Mouse (Mus musculus) embryonic facial prominence, embryonic 14.5 days (tissue): Measurements from ENCODE around the gene Pam. TPM values are rescaled to one million over a fixed set of nuclear protein-coding genes. Genes with fewer than 3 reads are reported as not detected.
A peak's percentile ranks its signal among the peaks of the same experiment; 100 is the strongest.

Experiments used
- ATAC-seq: fragments of 200-750 bp; cut with Nextera tagmentation; 2 replicates; pipeline ENCODE4 v1.8.0; 2017; ENCODE audit warnings: low read depth, moderate number of reproducible peaks, moderate TSS enrichment
- DNase-seq: peaks from one replicate; pipeline ENCODE4 v3.0.0-alpha.2; 2015; ENCODE audit warnings: low spot score
- H3K27ac ChIP-seq: fragments of 300-500 bp; sonication (generic); replicated peaks from 2 replicates; pipeline ENCODE4 v1.5.1; 2014; ENCODE audit warnings: low read depth, mild to moderate bottlenecking, low read length, moderate library complexity
- H3K27me3 ChIP-seq: fragments of 300-500 bp; sonication (generic); replicated peaks from 2 replicates; pipeline ENCODE4 v1.6.1; 2014; ENCODE audit warnings: low read length; ENCODE audit not compliant: control insufficient read depth, insufficient read depth
- H3K36me3 ChIP-seq: fragments of 300-500 bp; sonication (generic); 2 replicates; pipeline ENCODE4 v1.6.1; 2014; ENCODE audit warnings: low read length, mixed read lengths; ENCODE audit not compliant: control insufficient read depth, insufficient read depth
- H3K4me1 ChIP-seq: fragments of 300-500 bp; sonication (generic); 2 replicates; pipeline ENCODE4 v1.6.1; 2014; ENCODE audit warnings: antibody characterized with exemption, low read length; ENCODE audit not compliant: control insufficient read depth, insufficient read depth
- H3K4me2 ChIP-seq: fragments of 300-500 bp; sonication (generic); 2 replicates; pipeline ENCODE4 v1.6.1; 2014; ENCODE audit warnings: low read depth, mild to moderate bottlenecking, low read length, moderate library complexity, mixed read lengths
- H3K4me3 ChIP-seq: fragments of 300-500 bp; sonication (generic); 2 replicates; pipeline ENCODE4 v1.5.1; 2014; ENCODE audit warnings: low read depth, mild to moderate bottlenecking, low read length
- H3K9ac ChIP-seq: fragments of 300-500 bp; sonication (generic); 2 replicates; pipeline ENCODE4 v1.6.1; 2014; ENCODE audit warnings: low read depth, mild to moderate bottlenecking, low read length, moderate library complexity, mixed read lengths
- H3K9me3 ChIP-seq: fragments of 300-500 bp; sonication (generic); 2 replicates; pipeline ENCODE4 v1.6.1; 2016; ENCODE audit warnings: low read length; ENCODE audit not compliant: control insufficient read depth
- WGBS: fragments of 180-500 bp; shearing (Covaris S2); extraction: QIAGEN DNeasy Blood & Tissue Kit; methylation state at CpG from one replicate; pipeline ENCODE4 v1.1.7; 2014; 5-methylcytosine and 5-hydroxymethylcytosine counted together
- polyA plus RNA-seq: library from polyadenylated mRNA; unstranded; fragments of >200 nt; fragmentation: Nextera tagmentation; extraction: Ambion mirVana; gene quantifications from 2 replicates; pipeline ENCODE4 v1.2.1, GENCODE M21; 2014

Gene Pam
- polyA plus RNA-seq, 1 experiment from 2014 or later = 50.1 TPM

DNA sequence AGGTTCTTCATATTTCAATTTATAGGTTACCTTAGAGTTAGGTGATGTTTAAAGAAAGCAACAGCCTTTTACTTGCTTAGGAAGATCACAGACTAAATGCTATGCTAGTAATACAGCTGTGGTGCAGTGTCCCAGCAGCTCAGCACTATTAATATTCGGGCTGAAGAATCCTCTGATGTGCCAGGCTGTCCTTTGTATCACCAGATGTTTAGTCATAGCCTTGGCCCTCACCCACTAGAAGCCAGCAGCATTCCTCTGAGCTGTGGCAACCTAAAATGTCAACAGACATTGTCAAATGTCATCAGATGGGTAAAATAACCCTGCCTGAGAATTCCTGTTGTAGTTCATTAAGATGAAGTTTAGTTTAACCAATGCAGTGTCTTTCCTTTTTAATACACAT lies 112.3 kb downstream of the Pam start:
- Histone ChIP-seq H3K4me1 (no peaks in the 10 kb centered on the region), H3K4me3 (no peak overlapping the region), H3K27me3 (no peaks in the 10 kb centered on the region), H3K9me3 (no peaks in the 10 kb centered on the region), H3K4me2 (no peak overlapping the region), H3K36me3 (no peaks in the 10 kb centered on the region), H3K27ac (no peak overlapping the region), H3K9ac (no peak overlapping the region)
- DNase-seq (no peak), ATAC-seq (no peak)
- WGBS = 67% methylated on average over 1 of the region's 1 CpGs

DNA sequence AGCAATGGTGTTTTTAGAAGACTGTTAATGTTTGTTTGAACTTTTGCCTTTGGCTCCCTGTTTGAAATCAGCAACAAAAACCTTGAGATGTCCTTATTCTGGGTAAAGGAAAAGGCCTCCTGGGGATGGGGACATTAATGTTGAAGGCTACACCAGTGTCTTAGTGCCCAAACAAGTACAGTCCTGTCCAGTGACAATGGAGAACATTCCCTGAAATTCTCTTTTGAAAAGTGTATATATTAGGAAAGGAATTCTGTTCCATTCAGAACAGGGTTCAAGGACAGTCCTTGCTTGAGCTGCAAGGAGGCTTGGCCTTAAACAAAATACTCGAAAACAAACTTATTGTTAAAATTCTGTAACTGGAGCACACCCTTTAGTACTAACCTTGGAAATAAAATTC lies 116.0 kb downstream of the Pam start:
- Histone ChIP-seq H3K9ac (no peak overlapping the region), H3K9me3 (no peaks in the 10 kb centered on the region), H3K4me3 (no peak overlapping the region), H3K4me1 (no peaks in the 10 kb centered on the region), H3K27ac (no peak overlapping the region), H3K27me3 (no peaks in the 10 kb centered on the region), H3K36me3 (no peaks in the 10 kb centered on the region), H3K4me2 (no peak overlapping the region)
- WGBS = 83% methylated on average over 1 of the region's 1 CpGs
- DNase-seq (no peak), ATAC-seq (no peak)

DNA sequence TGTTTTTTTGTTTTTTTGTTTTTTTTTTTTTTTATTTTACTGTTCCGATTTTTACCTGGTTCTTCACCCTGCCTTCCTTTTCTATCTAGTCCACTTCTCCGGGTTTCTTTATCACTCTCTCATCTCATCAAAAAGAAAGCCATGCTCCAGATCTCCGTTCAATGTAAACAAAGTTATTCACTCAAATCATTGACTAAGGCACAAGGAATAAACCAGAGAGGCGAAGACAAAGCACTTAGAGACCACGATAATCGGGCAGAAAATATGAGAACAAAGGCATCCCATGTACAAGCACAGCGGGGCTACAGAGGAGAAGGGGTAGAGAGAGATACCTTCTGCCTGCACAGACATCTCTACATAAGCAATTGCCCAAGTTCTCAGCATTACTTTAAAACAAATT lies 117.9 kb downstream of the Pam start:
- H3K9ac ChIP-seq = peak overlapping the region; percentile 85
- ATAC-seq (no peak), DNase-seq (no peak)
- H3K4me1 ChIP-seq = no peaks in the 10 kb centered on the region
- peak overlapping the region; percentile 73 for H3K4me3 ChIP-seq
- peak overlapping the region; percentile 74 for H3K4me2 ChIP-seq
- WGBS = 26% methylated on average over 7 of the region's 7 CpGs
- H3K27me3 ChIP-seq = no peaks in the 10 kb centered on the region
- H3K36me3 ChIP-seq = no peaks in the 10 kb centered on the region
- H3K27ac ChIP-seq = no peak overlapping the region; the same call in 1 of the 2 replicates
- H3K9me3 ChIP-seq = no peaks in the 10 kb centered on the region

DNA sequence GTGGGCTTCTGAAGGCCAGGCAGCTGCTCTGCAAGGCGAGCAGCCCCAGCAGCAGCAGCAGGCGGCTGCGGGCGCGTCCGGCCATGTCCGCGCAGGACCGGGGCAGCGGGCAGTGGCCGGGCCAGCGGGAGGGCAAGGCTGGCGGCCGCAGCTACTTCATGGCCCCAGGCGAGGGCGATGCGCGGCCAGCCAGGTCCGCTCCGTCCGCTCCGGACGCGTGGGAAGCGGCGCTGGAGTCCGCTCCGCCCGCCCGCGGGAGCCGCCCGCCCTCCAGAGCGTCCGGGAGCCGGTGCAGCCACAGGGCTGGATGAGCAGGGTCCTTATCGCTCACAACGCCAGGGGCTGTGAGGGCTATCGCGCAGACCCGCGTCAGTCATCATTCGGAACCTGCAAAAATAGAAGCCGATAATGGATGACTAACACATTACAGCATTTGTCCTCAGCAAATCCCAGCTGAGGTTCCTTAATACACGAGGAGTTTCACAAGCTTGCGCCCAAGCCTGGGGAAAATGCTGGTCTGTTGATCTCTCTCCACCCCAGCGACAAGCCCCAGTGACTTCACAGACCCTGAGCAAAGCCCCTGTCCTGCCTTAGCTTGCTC lies 118.5 kb downstream of the Pam start:
- ATAC-seq (peak; percentile 93), DNase-seq (peak; percentile 89)
- no peaks in the 10 kb centered on the region for H3K36me3 ChIP-seq
- no peaks in the 10 kb centered on the region for H3K9me3 ChIP-seq
- peak overlapping the region; percentile 73 for H3K4me3 ChIP-seq
- peak overlapping the region; percentile 80 for H3K27ac ChIP-seq
- peak overlapping the region; percentile 74 for H3K4me2 ChIP-seq
- 0% methylated on average over 32 of the region's 47 CpGs for WGBS
- H3K4me1 ChIP-seq = no peaks in the 10 kb centered on the region
- no peaks in the 10 kb centered on the region for H3K27me3 ChIP-seq
- H3K9ac ChIP-seq = peak overlapping the region; percentile 85

DNA sequence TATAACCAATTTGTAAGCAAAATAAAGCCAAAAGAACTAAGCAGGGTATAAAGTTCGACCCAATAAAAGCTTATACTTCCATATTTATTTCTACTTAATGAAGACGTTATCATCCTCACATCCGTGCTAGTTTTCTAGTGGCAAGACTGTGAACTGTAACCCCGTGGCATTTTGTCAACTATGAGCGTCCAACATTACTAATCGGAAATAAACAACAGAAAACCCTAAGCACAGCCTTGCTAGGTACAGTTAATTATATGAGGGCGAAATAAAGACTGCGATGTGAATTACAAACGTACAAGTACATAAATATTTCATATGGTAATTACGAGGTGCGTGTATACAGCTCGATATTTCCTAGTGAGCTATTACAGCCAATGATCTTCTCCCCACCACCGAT lies 119.4 kb downstream of the Pam start:
- Histone ChIP-seq H3K4me1 (no peaks in the 10 kb centered on the region), H3K9me3 (no peaks in the 10 kb centered on the region), H3K4me3 (peak overlapping the region; percentile 73), H3K27ac (no peak overlapping the region), H3K36me3 (no peaks in the 10 kb centered on the region), H3K9ac (no peak overlapping the region), H3K27me3 (no peaks in the 10 kb centered on the region), H3K4me2 (peak overlapping the region; percentile 74)
- DNase-seq (no peak), ATAC-seq (no peak)
- 64% methylated on average over 13 of the region's 13 CpGs for WGBS

DNA sequence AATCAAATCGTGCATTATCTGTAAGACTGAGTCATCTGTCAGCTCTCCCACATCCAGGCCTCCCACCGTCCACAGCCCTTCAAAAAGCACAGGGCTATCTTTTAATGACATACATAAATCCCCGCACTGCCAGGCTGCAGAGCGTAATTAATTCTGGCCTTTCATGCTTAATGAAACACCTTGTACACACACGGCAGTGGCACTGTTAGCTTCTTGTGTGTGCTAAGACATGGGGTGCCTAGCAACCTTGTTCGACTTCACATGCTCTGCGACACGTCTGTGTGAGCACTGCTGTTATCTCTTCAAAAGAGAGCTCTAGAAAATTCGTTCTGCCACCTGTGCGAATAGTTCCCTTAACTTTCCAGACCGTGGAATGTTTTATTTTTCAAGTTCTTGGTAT lies 120.5 kb downstream of the Pam start:
- Histone ChIP-seq H3K36me3 (0 out of 2 replicates have a peak, but pooled peaks cover 5% of the 10 kb centered on the region), H3K4me2 (no peak overlapping the region), H3K9ac (no peak overlapping the region), H3K4me1 (no peaks in the 10 kb centered on the region), H3K4me3 (no peak overlapping the region), H3K27ac (no peak overlapping the region), H3K9me3 (no peaks in the 10 kb centered on the region), H3K27me3 (no peaks in the 10 kb centered on the region)
- WGBS = 76% methylated on average over 11 of the region's 11 CpGs
- ATAC-seq = no peak
- DNase-seq = no peak

DNA sequence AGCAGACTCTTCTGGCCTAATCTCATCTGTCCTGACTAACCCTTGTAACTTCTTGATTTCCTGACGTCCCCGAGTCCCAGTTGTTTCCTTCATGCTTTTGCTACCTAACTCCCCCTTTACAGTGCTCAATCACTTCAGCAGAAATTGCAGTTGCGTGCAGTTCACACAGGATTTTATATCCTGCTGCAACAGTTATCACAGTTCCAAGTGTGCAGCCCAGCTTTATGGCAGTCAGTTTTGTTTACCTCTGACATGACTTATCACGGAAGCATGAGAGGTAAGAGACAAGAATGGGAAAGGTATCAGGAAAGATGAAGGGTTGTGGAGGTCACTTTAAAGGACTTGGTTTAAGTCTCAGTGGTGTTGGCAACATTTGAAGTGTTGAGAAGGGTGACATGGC lies 125.7 kb downstream of the Pam start:
- no peaks in the 10 kb centered on the region for H3K4me1 ChIP-seq
- H3K9me3 ChIP-seq = no peaks in the 10 kb centered on the region
- DNase-seq (no peak), ATAC-seq (no peak)
- no peak overlapping the region for H3K4me2 ChIP-seq
- WGBS = 73% methylated on average over 4 of the region's 4 CpGs
- no peak overlapping the region for H3K9ac ChIP-seq
- H3K27me3 ChIP-seq = no peaks in the 10 kb centered on the region
- no peak overlapping the region for H3K27ac ChIP-seq
- H3K36me3 ChIP-seq = 0 out of 2 replicates have a peak, but pooled peaks cover 6% of the 10 kb centered on the region
- H3K4me3 ChIP-seq = no peak overlapping the region

DNA sequence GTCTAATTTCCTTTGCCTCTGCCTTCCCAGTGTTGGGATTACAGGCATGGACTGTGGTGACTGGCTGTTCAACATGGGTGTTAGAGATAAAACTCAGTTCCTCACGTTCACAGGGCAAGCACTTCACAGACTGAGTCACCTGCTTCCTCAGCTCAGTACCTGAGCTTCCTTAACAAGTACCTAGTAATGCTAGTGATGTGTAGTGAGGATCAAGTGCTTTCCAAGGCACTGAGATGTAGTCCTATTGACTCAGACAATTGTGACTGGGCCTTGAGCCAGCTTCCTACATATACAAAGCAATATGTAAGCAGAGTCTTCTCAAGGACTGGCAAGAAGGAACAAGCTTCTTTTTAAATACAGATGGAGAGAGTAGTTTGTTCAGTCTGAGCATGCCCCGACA lies 131.7 kb downstream of the Pam start:
- 79% methylated on average over 2 of the region's 2 CpGs for WGBS
- H3K36me3 ChIP-seq = no peaks in the 10 kb centered on the region
- no peaks in the 10 kb centered on the region for H3K27me3 ChIP-seq
- no peak overlapping the region for H3K27ac ChIP-seq
- H3K4me3 ChIP-seq = no peak overlapping the region
- peak; percentile 69 for DNase-seq
- H3K9ac ChIP-seq = no peak overlapping the region
- no peaks in the 10 kb centered on the region for H3K4me1 ChIP-seq
- no peak for ATAC-seq
- no peaks in the 10 kb centered on the region for H3K9me3 ChIP-seq
- H3K4me2 ChIP-seq = no peak overlapping the region

DNA sequence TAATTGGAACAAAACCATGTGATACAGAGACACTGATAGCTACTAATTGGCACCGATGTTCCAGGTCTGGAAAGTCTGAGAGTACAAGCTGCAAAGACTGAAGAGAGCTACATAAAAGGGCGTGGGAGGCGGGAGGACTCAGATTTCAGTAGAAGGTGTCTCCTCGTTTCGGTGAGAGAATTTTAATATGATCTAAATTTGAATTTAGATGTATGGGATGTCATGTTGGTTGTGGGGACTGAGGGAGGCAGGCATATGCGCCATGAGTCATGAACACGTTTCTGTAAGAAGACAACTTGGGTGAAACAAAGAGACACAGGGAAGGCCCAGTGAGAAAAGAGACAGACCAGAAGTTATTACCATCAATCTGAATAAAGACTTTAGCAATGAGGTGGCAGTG lies 133.3 kb downstream of the Pam start:
- Histone ChIP-seq H3K4me2 (no peak overlapping the region), H3K9ac (no peak overlapping the region), H3K9me3 (no peaks in the 10 kb centered on the region), H3K4me1 (no peaks in the 10 kb centered on the region), H3K4me3 (no peak overlapping the region), H3K36me3 (no peaks in the 10 kb centered on the region), H3K27ac (no peak overlapping the region), H3K27me3 (no peaks in the 10 kb centered on the region)
- no peak for DNase-seq
- WGBS = 85% methylated on average over 7 of the region's 7 CpGs
- no peak for ATAC-seq
